Mouse (Mus musculus): ENCODE results near the gene Olfr466. TPM values are rescaled to one million over a fixed set of nuclear protein-coding genes. Genes with fewer than 3 reads are reported as not detected.

The Olfr466 gene
- total RNA-seq (2014; rRNA removed) (not detected in 2 replicates), polyA plus RNA-seq (2015; fragmentation: Nextera tagmentation; extraction: Ambion mirVana) (not detected in 2 replicates)

DNA sequence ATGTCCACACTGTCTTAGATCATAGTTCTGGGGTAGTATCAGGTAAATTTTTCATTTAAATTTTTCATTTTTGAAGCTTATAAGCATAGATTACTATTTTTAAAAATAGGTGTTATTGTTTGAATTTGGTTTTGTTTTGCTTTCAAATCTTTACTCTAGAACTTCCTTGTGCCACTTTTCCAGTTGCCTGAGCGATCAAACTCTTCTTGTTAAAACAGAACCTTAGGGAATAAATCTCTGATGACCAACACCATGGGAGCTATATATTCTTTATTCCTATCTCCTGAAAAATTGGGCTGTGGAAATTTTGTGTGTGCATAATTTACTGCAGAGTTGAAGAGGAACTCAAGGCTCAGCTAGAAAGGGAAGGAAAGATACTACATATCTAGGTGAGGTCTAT, at the start of gene Olfr466:
Gene Olfr466 (plus strand): TSS at position 301 of the 400 bp plus-strand sequence.
- no peak for TF ChIP-seq CTCF (IDR thresholded peaks at IDR 0.05)
- Histone ChIP-seq H3K27ac (ENCODE audit: low read depth, low read length) (no peak within 1 kb of the TSS), H3K36me3 (ENCODE audit: insufficient read depth, low read length) (no peaks in the 10 kb centered on the region), H3K9ac (replicated peaks; ENCODE audit: low read length, poor library complexity, severe bottlenecking) (no peak within 1 kb of the TSS), H3K9me3 (ENCODE audit: low read length) (no peaks in the 10 kb centered on the region), H3K27me3 (ENCODE audit: insufficient read depth, low read length) (no peaks in the 10 kb centered on the region), H3K4me3 (ENCODE audit: low read depth, low read length) (no peak within 1 kb of the TSS), H3K4me2 (ENCODE audit: low read depth, low read length, poor library complexity, severe bottlenecking) (no peak within 1 kb of the TSS), H3K4me1 (ENCODE audit: insufficient read depth, low read length) (no peaks in the 10 kb centered on the region)
- DNase-seq (ENCODE audit: low spot score) (no peak), ATAC-seq (ENCODE audit: low FRiP score) (no peak)
- 78% methylated on average over 1 of the region's 1 CpGs for WGBS

GRCm38 (mm10) chr13:65100678-65101077, 49.4 kb upstream of the Olfr466 start:
- H3K9ac ChIP-seq (replicated peaks; ENCODE audit: low read length, poor library complexity, severe bottlenecking) = no peak overlapping the region
- WGBS = 96% methylated on average over 9 of the region's 9 CpGs
- no peak overlapping the region for H3K4me2 ChIP-seq (ENCODE audit: low read depth, low read length, poor library complexity, severe bottlenecking)
- no peak for TF ChIP-seq CTCF (IDR thresholded peaks at IDR 0.05)
- no peaks in the 10 kb centered on the region for H3K27me3 ChIP-seq (ENCODE audit: insufficient read depth, low read length)
- 0 out of 2 replicates have a peak, but pooled peaks cover 3% of the 10 kb centered on the region for H3K9me3 ChIP-seq (ENCODE audit: low read length)
- DNase-seq (ENCODE audit: low spot score) (no peak), ATAC-seq (ENCODE audit: low FRiP score) (no peak)
- H3K27ac ChIP-seq (ENCODE audit: low read depth, low read length) = no peak overlapping the region
- H3K4me3 ChIP-seq (ENCODE audit: low read depth, low read length) = no peak overlapping the region
- no peaks in the 10 kb centered on the region for H3K4me1 ChIP-seq (ENCODE audit: insufficient read depth, low read length)
- no peaks in the 10 kb centered on the region for H3K36me3 ChIP-seq (ENCODE audit: insufficient read depth, low read length)

DNA sequence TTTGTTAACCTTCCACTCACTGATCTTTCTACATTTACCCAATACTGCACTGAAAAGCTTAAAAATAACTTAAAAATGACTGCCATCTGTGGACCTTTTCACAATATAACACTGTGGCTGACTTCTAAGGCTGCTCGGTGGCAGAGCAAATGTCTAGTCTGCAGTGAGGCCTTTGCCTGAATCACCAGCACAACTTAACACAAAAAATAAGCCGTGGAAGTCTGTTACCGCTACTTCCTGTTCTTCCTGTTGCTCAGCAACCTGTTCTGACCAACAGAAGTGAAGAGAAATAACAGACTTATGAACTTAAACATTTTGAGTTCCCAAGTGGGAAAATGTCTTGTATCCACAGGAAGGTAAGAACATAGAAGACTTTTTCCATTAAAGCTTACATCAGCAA, 48.8 kb upstream of the Olfr466 start:
- Histone ChIP-seq H3K4me2 (ENCODE audit: low read depth, low read length, poor library complexity, severe bottlenecking) (no peak overlapping the region), H3K9ac (replicated peaks; ENCODE audit: low read length, poor library complexity, severe bottlenecking) (no peak overlapping the region), H3K27me3 (ENCODE audit: insufficient read depth, low read length) (no peaks in the 10 kb centered on the region), H3K4me1 (ENCODE audit: insufficient read depth, low read length) (no peaks in the 10 kb centered on the region), H3K9me3 (ENCODE audit: low read length) (0 out of 2 replicates have a peak, but pooled peaks cover 6% of the 10 kb centered on the region), H3K36me3 (ENCODE audit: insufficient read depth, low read length) (no peaks in the 10 kb centered on the region), H3K27ac (ENCODE audit: low read depth, low read length) (no peak overlapping the region), H3K4me3 (ENCODE audit: low read depth, low read length) (no peak overlapping the region)
- DNase-seq (ENCODE audit: low spot score) (no peak), ATAC-seq (ENCODE audit: low FRiP score) (no peak)
- 91% methylated on average over 3 of the region's 3 CpGs for WGBS
- no peak for TF ChIP-seq CTCF (IDR thresholded peaks at IDR 0.05)

DNA sequence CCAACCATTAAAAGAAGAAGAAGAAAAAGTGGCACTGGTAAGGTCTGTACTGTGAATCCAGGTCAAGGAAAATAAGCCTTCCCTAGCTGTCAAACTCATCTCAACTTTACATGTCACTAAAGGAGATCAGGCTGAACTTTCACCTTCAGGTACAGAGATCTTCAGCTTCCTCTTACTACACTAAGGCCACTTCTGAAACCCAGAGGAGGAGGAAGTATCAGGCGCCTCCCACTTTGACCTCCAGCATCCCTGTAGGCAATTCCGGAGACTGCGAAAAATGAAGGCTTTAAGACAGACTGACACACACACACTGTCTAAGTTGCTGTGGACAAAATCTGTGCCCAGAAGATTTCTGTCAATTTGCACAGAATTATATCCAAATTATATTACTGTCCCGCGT, 38.1 kb upstream of the Olfr466 start:
- Histone ChIP-seq H3K9ac (replicated peaks; ENCODE audit: low read length, poor library complexity, severe bottlenecking) (peak overlapping the region; percentile 81), H3K27ac (ENCODE audit: low read depth, low read length) (peak overlapping the region; percentile 64), H3K4me1 (ENCODE audit: insufficient read depth, low read length) (peaks cover 3% of the 10 kb centered on the region; the same call in 1 of the 2 replicates), H3K4me3 (ENCODE audit: low read depth, low read length) (peak overlapping the region; percentile 73), H3K36me3 (ENCODE audit: insufficient read depth, low read length) (no peaks in the 10 kb centered on the region), H3K27me3 (ENCODE audit: insufficient read depth, low read length) (no peaks in the 10 kb centered on the region), H3K9me3 (ENCODE audit: low read length) (no peaks in the 10 kb centered on the region), H3K4me2 (ENCODE audit: low read depth, low read length, poor library complexity, severe bottlenecking) (peak overlapping the region; percentile 86)
- DNase-seq (ENCODE audit: low spot score) = peak; percentile 0
- TF ChIP-seq CTCF (IDR thresholded peaks at IDR 0.05) = no peak
- no peak for ATAC-seq (ENCODE audit: low FRiP score)
- 1% methylated on average over 5 of the region's 5 CpGs for WGBS

- Histone ChIP-seq H3K9me3 (ENCODE audit: low read length) (no peaks in the 10 kb centered on the region), H3K36me3 (ENCODE audit: insufficient read depth, low read length) (no peaks in the 10 kb centered on the region), H3K4me3 (ENCODE audit: low read depth, low read length) (peak within 1 kb of the TSS; percentile 73), H3K9ac (replicated peaks; ENCODE audit: low read length, poor library complexity, severe bottlenecking) (peak within 1 kb of the TSS; percentile 81), H3K27me3 (ENCODE audit: insufficient read depth, low read length) (no peaks in the 10 kb centered on the region), H3K4me1 (ENCODE audit: insufficient read depth, low read length) (peaks cover 3% of the 10 kb centered on the region; the same call in 1 of the 2 replicates), H3K27ac (ENCODE audit: low read depth, low read length) (peak within 1 kb of the TSS; percentile 64), H3K4me2 (ENCODE audit: low read depth, low read length, poor library complexity, severe bottlenecking) (peak within 1 kb of the TSS; percentile 86)
- under 1% methylated on average over 60 of the region's 60 CpGs for WGBS
- ATAC-seq (ENCODE audit: low FRiP score) (peak; percentile 100), DNase-seq (ENCODE audit: low spot score) (peak; percentile 99)
- TF ChIP-seq CTCF (IDR thresholded peaks at IDR 0.05) = no peak
These were observed 37.5 kb upstream of the Olfr466 start, which contains the start of gene Mfsd14b for GRCm38 (mm10) chr13:65112459-65113110. TSS of gene Mfsd14b (minus strand) at chr13:65112975.

DNA sequence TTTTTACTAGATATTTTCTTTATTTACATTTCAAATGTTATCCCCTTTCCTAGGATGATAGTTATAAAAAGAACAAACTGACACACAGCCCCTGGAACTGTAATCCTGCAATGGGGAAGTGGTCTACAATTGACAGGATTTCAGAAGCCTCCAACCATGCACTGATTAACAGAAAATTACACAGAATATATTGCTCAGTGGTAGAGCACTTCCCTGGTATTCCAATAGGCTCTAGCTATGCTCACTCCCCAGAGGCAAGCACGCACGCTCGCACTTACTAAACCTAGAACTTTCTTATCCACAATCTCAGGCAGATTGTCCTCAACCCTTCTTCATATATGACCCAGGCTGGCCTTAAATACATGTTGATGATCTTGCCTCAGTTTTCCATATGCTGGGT, 36.8 kb upstream of the Olfr466 start:
- WGBS = 61% methylated on average over 3 of the region's 3 CpGs
- H3K9me3 ChIP-seq (ENCODE audit: low read length) = no peaks in the 10 kb centered on the region
- H3K36me3 ChIP-seq (ENCODE audit: insufficient read depth, low read length) = no peaks in the 10 kb centered on the region
- H3K4me1 ChIP-seq (ENCODE audit: insufficient read depth, low read length) = peaks cover 3% of the 10 kb centered on the region; the same call in 1 of the 2 replicates
- no peak for TF ChIP-seq CTCF (IDR thresholded peaks at IDR 0.05)
- peak overlapping the region; percentile 64 for H3K27ac ChIP-seq (ENCODE audit: low read depth, low read length)
- ATAC-seq (ENCODE audit: low FRiP score) (peak; percentile 52), DNase-seq (ENCODE audit: low spot score) (peak; percentile 6)
- peak overlapping the region; percentile 86 for H3K4me2 ChIP-seq (ENCODE audit: low read depth, low read length, poor library complexity, severe bottlenecking)
- peak overlapping the region; percentile 73 for H3K4me3 ChIP-seq (ENCODE audit: low read depth, low read length)
- H3K27me3 ChIP-seq (ENCODE audit: insufficient read depth, low read length) = no peaks in the 10 kb centered on the region
- H3K9ac ChIP-seq (replicated peaks; ENCODE audit: low read length, poor library complexity, severe bottlenecking) = peak overlapping the region; percentile 81
